Mouse (Mus musculus) stomach, postnatal 0 days (tissue): ENCODE data around the gene Sema5a. TPM values are rescaled to one million over a fixed set of nuclear protein-coding genes. Genes with fewer than 3 reads are reported as not detected.

Source experiments
- ATAC-seq: fragments of 200-750 bp; cut with Nextera tagmentation; 2 replicates; pipeline ENCODE4 v1.8.0; 2017; ENCODE audit not compliant: low FRiP score, low TSS enrichment
- DNase-seq: peaks from one replicate; pipeline ENCODE4 v3.0.0-alpha.2; 2016; ENCODE audit warnings: low spot score
- H3K27ac ChIP-seq: fragments of 300-500 bp; sonication (generic); replicated peaks from 2 replicates; pipeline ENCODE4 v1.5.1; 2014; ENCODE audit warnings: mild to moderate bottlenecking, control low read depth
- H3K27me3 ChIP-seq: fragments of 300-500 bp; sonication (generic); 2 replicates; pipeline ENCODE4 v1.6.1; 2014; ENCODE audit warnings: low read length; ENCODE audit not compliant: control insufficient read depth, insufficient read depth
- H3K36me3 ChIP-seq: fragments of 300-500 bp; sonication (generic); 2 replicates; pipeline ENCODE4 v1.6.1; 2014; ENCODE audit warnings: low read length, mixed read lengths; ENCODE audit not compliant: control insufficient read depth, insufficient read depth
- H3K4me1 ChIP-seq: fragments of 300-500 bp; sonication (generic); replicated peaks from 2 replicates; pipeline ENCODE4 v1.6.1; 2014; ENCODE audit warnings: antibody characterized with exemption; ENCODE audit not compliant: control insufficient read depth, insufficient read depth
- H3K4me2 ChIP-seq: fragments of 300-500 bp; sonication (generic); replicated peaks from 2 replicates; pipeline ENCODE4 v1.6.1; 2014; ENCODE audit warnings: low read depth, mild to moderate bottlenecking, control low read depth, moderate library complexity
- H3K4me3 ChIP-seq: fragments of 300-500 bp; sonication (generic); 2 replicates; pipeline ENCODE4 v1.5.1; 2014; ENCODE audit warnings: low read depth, low read length, control low read depth
- H3K9ac ChIP-seq: fragments of 300-500 bp; sonication (generic); 2 replicates; pipeline ENCODE4 v1.6.1; 2014; ENCODE audit warnings: mild to moderate bottlenecking, low read length, control low read depth, mixed read lengths
- H3K9me3 ChIP-seq: fragments of 300-500 bp; sonication (generic); 2 replicates; pipeline ENCODE4 v1.6.1; 2016; ENCODE audit warnings: low read length; ENCODE audit not compliant: control insufficient read depth
- CTCF ChIP-seq: IDR thresholded peaks from 2 replicates; pipeline ENCODE4 v1.5.1; 2016; ENCODE audit warnings: antibody characterized with exemption, low read depth, mild to moderate bottlenecking, moderate library complexity
- EP300 ChIP-seq: optimal IDR thresholded peaks from 2 replicates; pipeline ENCODE3; 2016; ENCODE audit warnings: antibody characterized with exemption
- WGBS: fragments of 180-500 bp; shearing (Covaris S2); extraction: QIAGEN DNeasy Blood & Tissue Kit; methylation state at CpG from one replicate; pipeline ENCODE4 v1.1.7; 2014; 5-methylcytosine and 5-hydroxymethylcytosine counted together
- polyA plus RNA-seq: library from polyadenylated mRNA; unstranded; fragments of >200 nt; fragmentation: Nextera tagmentation; extraction: Ambion mirVana; gene quantifications from 2 replicates; pipeline ENCODE4 v1.2.1, GENCODE M21; 2015

Sema5a gene
- polyA plus RNA-seq, 1 experiment from 2014 or later, result 5.5 TPM

DNA sequence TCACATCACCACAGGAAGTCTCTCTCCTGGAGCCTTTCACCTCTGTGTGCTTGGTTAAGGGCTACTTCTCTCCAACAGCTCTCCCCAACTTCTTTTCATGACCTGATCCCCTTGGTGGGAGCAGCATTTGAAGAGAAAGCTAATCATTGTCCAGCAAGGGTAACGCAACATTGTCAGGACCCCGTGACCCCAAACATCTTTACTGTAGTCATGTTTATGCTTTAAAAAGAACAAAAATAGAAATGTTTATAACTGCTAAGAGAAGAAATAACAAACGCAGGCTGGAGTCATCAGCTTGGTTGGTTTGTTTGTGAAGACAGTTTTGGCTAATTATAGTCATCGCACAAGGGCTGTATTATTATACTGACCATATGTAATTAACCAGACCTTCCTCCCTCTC lies 198.1 kb downstream of the Sema5a start:
- no peak overlapping the region for H3K27ac ChIP-seq
- no peaks in the 10 kb centered on the region for H3K36me3 ChIP-seq
- no peak overlapping the region for H3K9ac ChIP-seq
- 62% methylated on average over 4 of the region's 4 CpGs for WGBS
- no peak for TF ChIP-seq CTCF
- no peak for TF ChIP-seq EP300
- H3K9me3 ChIP-seq, result no peaks in the 10 kb centered on the region
- ATAC-seq (no peak), DNase-seq (no peak)
- no peaks in the 10 kb centered on the region for H3K27me3 ChIP-seq
- no peak overlapping the region for H3K4me3 ChIP-seq
- H3K4me2 ChIP-seq, result no peak overlapping the region
- no peaks in the 10 kb centered on the region for H3K4me1 ChIP-seq

DNA sequence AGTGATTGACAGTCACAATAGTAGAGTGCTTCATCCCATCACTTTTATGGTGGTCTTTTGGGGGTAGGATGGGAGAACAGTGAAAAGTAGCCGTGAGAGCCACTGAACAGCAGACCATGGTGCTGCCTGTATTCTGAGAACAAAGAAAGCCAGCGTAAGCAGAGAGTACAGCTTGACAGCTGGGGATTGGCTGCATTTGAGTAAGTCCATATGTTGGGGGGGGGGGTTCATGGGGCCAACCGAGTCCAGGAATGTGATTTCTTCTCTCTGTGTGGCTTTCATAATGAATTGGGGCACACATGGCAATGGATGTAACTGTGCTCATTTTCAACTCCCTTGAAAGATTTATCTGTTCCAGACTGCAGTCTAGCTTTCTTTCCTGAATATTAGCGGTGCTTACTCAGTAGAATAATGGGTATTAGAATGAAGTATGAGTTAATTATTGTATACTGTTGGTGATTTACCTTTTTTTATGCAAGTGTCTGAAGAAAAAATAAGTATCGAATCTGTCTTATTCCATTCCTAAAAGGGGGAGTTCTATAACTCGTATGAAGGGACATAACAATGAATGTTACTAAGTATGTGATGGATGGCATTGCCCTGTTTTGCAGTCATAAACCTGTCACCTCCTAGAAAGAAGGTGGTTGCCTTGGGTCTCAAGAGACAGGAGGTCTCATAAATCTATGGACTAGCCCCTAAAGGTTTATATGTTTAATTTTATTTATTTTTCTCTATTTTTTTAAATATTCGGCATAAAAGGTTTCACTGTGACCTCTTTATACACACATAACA lies 203.1 kb downstream of the Sema5a start:
- 61% methylated on average over 7 of the region's 7 CpGs for WGBS
- no peak for DNase-seq
- H3K4me2 ChIP-seq, result no peak overlapping the region

DNA sequence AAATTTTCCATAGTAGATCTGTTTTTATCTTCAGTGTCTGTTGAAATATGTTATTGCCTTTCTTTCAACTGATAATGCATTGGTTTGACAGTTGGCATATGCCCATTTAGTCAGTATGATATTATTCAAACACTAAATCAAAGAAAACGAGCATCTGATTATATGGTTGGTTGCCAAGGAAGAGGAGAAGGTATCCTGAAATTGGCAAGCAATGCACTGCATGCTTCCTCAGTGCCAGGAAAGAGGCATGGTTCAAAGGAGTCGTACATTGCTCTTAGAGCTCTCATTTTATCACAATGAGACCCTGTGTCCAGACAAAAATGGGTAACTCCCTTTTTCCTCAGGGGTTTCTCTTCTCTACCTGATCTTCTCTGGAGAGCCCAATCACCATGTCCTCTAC lies 214.4 kb downstream of the Sema5a start:
- TF ChIP-seq EP300 (no peak), CTCF (no peak)
- Histone ChIP-seq H3K9ac (no peak overlapping the region), H3K36me3 (no peaks in the 10 kb centered on the region), H3K27me3 (no peaks in the 10 kb centered on the region), H3K4me2 (no peak overlapping the region), H3K27ac (no peak overlapping the region), H3K9me3 (no peaks in the 10 kb centered on the region), H3K4me1 (no peaks in the 10 kb centered on the region), H3K4me3 (no peak overlapping the region)
- ATAC-seq (no peak), DNase-seq (no peak)
- WGBS, result 59% methylated on average over 2 of the region's 2 CpGs

More for the DNA sequence above, 203.1 kb downstream of the Sema5a start:
- Histone ChIP-seq H3K9ac (no peak overlapping the region), H3K4me3 (no peak overlapping the region), H3K27ac (no peak overlapping the region), H3K4me1 (no peaks in the 10 kb centered on the region), H3K27me3 (no peaks in the 10 kb centered on the region), H3K9me3 (no peaks in the 10 kb centered on the region), H3K36me3 (no peaks in the 10 kb centered on the region)
- TF ChIP-seq EP300, result no peak
- no peak for TF ChIP-seq CTCF
- ATAC-seq, result no peak

DNA sequence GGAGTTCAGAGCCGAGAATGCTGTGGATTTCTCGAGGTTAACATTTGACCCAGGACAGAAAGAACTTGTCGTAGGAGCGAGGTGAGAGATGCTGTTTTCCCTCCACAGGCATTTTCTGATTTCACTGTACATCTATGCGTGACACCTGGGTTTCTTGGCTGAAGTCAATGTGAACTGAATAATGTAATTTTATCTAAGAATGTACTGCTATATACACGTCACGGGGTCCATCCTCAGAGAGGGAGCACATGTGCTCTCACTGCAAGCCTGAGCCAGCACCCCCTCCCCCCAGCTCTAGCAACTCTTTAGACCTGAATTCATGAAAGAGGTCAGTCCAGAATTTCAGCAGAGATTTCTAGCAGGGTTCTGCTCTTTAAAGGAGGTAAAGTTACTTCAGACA lies 215.6 kb downstream of the Sema5a start:
- no peak overlapping the region for H3K9ac ChIP-seq
- H3K27ac ChIP-seq, result no peak overlapping the region
- no peak overlapping the region for H3K4me3 ChIP-seq
- H3K9me3 ChIP-seq, result no peaks in the 10 kb centered on the region
- no peak overlapping the region for H3K4me2 ChIP-seq
- H3K27me3 ChIP-seq, result no peaks in the 10 kb centered on the region
- H3K4me1 ChIP-seq, result no peaks in the 10 kb centered on the region
- ATAC-seq (no peak), DNase-seq (no peak)
- WGBS, result 77% methylated on average over 7 of the region's 7 CpGs
- TF ChIP-seq EP300 (no peak), CTCF (no peak)
- H3K36me3 ChIP-seq, result no peaks in the 10 kb centered on the region

DNA sequence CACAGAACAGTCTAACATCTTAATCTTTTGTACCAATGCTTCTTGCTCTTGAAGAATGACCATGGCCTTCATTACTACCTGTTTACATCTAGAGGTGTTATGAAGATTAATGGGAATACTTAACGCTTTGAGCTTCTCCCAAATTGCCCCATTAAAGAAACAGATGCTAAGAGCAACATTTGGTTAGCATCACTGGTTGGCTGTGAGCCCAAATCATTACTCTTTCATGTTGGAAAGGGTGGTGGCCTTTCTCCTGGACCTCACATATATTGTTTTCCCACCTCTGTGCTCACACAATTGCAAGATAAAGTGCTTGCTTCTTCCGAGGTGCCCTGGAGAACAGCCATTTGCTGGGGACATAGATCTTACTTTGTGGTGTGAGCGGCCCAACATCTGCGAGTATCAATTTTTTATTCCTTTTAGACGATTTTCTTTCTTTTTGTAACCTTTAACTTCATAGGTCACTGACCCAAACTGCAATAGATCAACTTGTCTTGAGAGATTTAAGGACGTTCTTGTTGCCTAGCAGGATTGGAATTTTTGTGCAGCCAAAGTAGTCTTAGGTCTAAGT lies 227.0 kb downstream of the Sema5a start:
- WGBS, result 34% methylated on average over 6 of the region's 6 CpGs
- Histone ChIP-seq H3K9me3 (no peaks in the 10 kb centered on the region), H3K4me2 (no peak overlapping the region), H3K9ac (no peak overlapping the region), H3K27me3 (no peaks in the 10 kb centered on the region), H3K27ac (no peak overlapping the region), H3K4me1 (no peaks in the 10 kb centered on the region; the same call in 1 of the 2 replicates), H3K36me3 (no peaks in the 10 kb centered on the region), H3K4me3 (no peak overlapping the region)
- DNase-seq (no peak), ATAC-seq (no peak)
- no peak for TF ChIP-seq CTCF
- no peak for TF ChIP-seq EP300

DNA sequence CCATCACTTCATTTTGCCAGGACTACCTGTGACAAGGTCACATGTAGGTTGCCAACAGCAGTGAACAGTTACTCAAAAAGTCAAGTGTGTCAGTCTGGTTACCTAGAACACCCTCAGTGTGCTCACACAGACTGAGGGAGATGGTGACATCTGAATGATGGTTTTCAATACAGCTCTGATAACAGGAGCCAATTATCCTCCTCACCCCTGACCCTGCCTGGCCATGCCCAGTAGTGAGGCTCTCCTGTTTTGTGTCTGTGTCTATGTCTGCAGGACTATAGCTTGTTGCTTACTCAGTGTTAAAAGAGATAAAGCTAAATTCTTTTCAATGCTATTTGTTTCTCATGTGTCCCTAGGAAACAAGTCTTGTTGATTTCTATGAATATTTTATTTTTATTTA lies 236.1 kb downstream of the Sema5a start:
- no peaks in the 10 kb centered on the region for H3K36me3 ChIP-seq
- no peak for DNase-seq
- no peaks in the 10 kb centered on the region for H3K27me3 ChIP-seq
- no peak for ATAC-seq
- no peak overlapping the region for H3K9ac ChIP-seq
- no peak for TF ChIP-seq EP300
- TF ChIP-seq CTCF, result no peak
- no peak overlapping the region for H3K27ac ChIP-seq
- H3K4me3 ChIP-seq, result no peak overlapping the region
- no peaks in the 10 kb centered on the region for H3K4me1 ChIP-seq
- H3K9me3 ChIP-seq, result no peaks in the 10 kb centered on the region
- H3K4me2 ChIP-seq, result no peak overlapping the region
